In the genomic region with DNA sequence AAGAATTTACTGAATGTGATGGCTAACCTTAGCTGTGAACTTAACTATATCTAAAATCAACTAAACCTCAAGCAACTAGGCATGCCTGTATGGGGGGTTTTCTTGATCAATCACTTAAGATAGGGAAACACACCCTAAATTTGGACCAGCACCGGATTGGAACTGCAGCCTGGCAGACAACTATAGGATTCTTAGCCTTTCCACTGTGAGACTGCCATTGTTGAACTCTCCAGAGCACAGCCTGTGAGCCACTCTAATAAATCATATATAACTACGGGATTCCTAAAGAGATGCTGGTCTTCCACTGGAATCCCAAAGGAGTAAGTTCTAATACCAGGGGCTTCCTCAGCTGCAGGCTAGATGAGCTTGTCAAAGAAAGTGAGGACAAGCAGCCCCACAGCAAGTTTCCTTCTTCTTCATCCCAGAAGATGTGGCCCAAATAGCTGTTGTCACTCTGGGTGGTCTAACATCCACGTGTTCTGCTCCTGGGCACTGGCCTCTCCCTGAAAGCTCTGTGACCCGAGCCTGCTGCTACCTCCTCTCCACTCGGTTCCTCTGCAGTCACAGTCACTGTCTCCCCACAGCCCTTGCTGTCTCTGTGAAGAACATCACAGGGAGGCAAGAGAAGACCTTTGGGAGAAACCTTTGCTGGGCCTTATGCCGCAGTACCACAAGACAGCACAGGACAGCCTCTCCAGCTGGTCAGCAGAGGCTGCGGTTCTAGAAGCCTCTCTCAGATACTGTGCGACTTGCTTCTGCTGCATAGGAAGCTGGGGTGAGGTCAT, we compare ENCODE assay signal across 11 mouse cellular contexts. TPM values are rescaled to one million over a fixed set of nuclear protein-coding genes. Genes with fewer than 3 reads are reported as not detected.
DNase-seq lines count a peak whose midpoint lies in the region; ATAC-seq lines count a peak whose summit lies in the region.
"Had no signal": no experiment of that assay in that cellular context is flagged by ENCODE, and none has a peak within 500 bp of the region (broad histone marks: within the 10 kb centered on the region; RNA-seq: fewer than 3 reads in every experiment).

No protein-coding gene starts in this region.

- H3K4me3 ChIP-seq in kidney, embryonic 14.5 days (ENCODE audit: low read length): no peak overlapping the region
- no peak overlapping the region for H3K4me3 ChIP-seq in limb, embryonic 10.5 days
- H3K4me3 ChIP-seq in midbrain, embryonic 13.5 days (replicated peaks): no peak overlapping the region
- H3K4me3 ChIP-seq: embryonic facial prominence, embryonic 12.5 days; lung, embryonic 15.5 days had no signal

- no peak for DNase-seq in kidney, postnatal 14 days
- peak; percentile 17 to 52 for DNase-seq in urinary bladder, postnatal 4 days (ENCODE audit: low spot score in 2 of 2)
- no peak for DNase-seq in urinary bladder, postnatal 36 days (ENCODE audit: low spot score in 2 of 2)
- no peak for DNase-seq in limb, embryonic 10.5 days (ENCODE audit: low spot score)
- DNase-seq in cerebellum, postnatal 14 days: no peak

- H3K9me3 ChIP-seq in kidney, embryonic 14.5 days (ENCODE audit: control insufficient read depth, low read length): no peaks in the 10 kb centered on the region
- H3K9me3 ChIP-seq in limb, embryonic 10.5 days (replicated peaks): no peaks in the 10 kb centered on the region
- no peaks in the 10 kb centered on the region for H3K9me3 ChIP-seq in midbrain, embryonic 13.5 days
- H3K9me3 ChIP-seq: embryonic facial prominence, embryonic 12.5 days; lung, embryonic 15.5 days had no signal

- H3K4me1 ChIP-seq in kidney, embryonic 14.5 days (ENCODE audit: control insufficient read depth, insufficient read depth, low read length): peaks cover 32% of the 10 kb centered on the region
- H3K4me1 ChIP-seq in limb, embryonic 10.5 days: peaks cover 37% of the 10 kb centered on the region
- H3K4me1 ChIP-seq in midbrain, embryonic 13.5 days (replicated peaks): no peaks in the 10 kb centered on the region; the same call in 1 of the 2 replicates

- no peaks in the 10 kb centered on the region for H3K36me3 ChIP-seq in kidney, embryonic 14.5 days (ENCODE audit: control insufficient read depth, insufficient read depth, low read length)
- no peaks in the 10 kb centered on the region for H3K36me3 ChIP-seq in limb, embryonic 10.5 days
- H3K36me3 ChIP-seq in midbrain, embryonic 13.5 days: no peaks in the 10 kb centered on the region
- H3K36me3 ChIP-seq: embryonic facial prominence, embryonic 12.5 days; lung, embryonic 15.5 days had no signal

- ATAC-seq in kidney, embryonic 14.5 days (ENCODE audit: low FRiP score, low TSS enrichment): no peak
- no peak for ATAC-seq in midbrain, embryonic 13.5 days

- WGBS in kidney, embryonic 14.5 days: 41% methylated on average over 8 of the region's 8 CpGs
- 65% methylated on average over 8 of the region's 8 CpGs for WGBS in limb, embryonic 10.5 days
- WGBS in midbrain, embryonic 13.5 days: 80% methylated on average over 8 of the region's 8 CpGs

- H3K9ac ChIP-seq in kidney, embryonic 14.5 days (ENCODE audit: low read depth, low read length): no peak overlapping the region
- H3K9ac ChIP-seq in midbrain, embryonic 13.5 days (replicated peaks): no peak overlapping the region
- H3K9ac ChIP-seq: embryonic facial prominence, embryonic 12.5 days; lung, embryonic 15.5 days had no signal

- H3K4me2 ChIP-seq in kidney, embryonic 14.5 days (replicated peaks; ENCODE audit: low read depth, low read length): no peak overlapping the region
- H3K4me2 ChIP-seq in midbrain, embryonic 13.5 days (replicated peaks): no peak overlapping the region
- H3K4me2 ChIP-seq: hindbrain, embryonic 14.5 days; lung, embryonic 15.5 days had no signal

- no peaks in the 10 kb centered on the region for H3K27me3 ChIP-seq in kidney, embryonic 14.5 days (ENCODE audit: control insufficient read depth, insufficient read depth, low read length)
- H3K27me3 ChIP-seq in limb, embryonic 10.5 days (ENCODE audit: low read depth, poor library complexity, severe bottlenecking): no peaks in the 10 kb centered on the region
- H3K27me3 ChIP-seq in midbrain, embryonic 13.5 days: no peaks in the 10 kb centered on the region
- H3K27me3 ChIP-seq: CH12.LX; embryonic facial prominence, embryonic 12.5 days; lung, embryonic 15.5 days had no signal

- peak overlapping the region; percentile 42; the same call in 1 of the 2 replicates for H3K27ac ChIP-seq in kidney, embryonic 14.5 days (ENCODE audit: low read depth, low read length)
- peak overlapping the region; percentile 79 for H3K27ac ChIP-seq in limb, embryonic 10.5 days
- no peak overlapping the region for H3K27ac ChIP-seq in midbrain, embryonic 13.5 days
- H3K27ac ChIP-seq: embryonic facial prominence, embryonic 12.5 days; hindbrain, embryonic 14.5 days had no signal

RNA-seq across cellular contexts. Expression of a gene that starts 28.9 kb away (rescaled TPM):
- polyA plus RNA-seq in kidney, embryonic 14.5 days (2014; fragmentation: Nextera tagmentation; extraction: Ambion mirVana): 241 and 403 TPM in 2 replicates
- 196 and 306 TPM in 2 replicates for polyA plus RNA-seq in limb, embryonic 10.5 days (2016; fragmentation: Nextera tagmentation; extraction: Ambion mirVana)
- polyA plus RNA-seq in midbrain, embryonic 13.5 days (2015; fragmentation: Nextera tagmentation; extraction: Ambion mirVana): 517 and 614 TPM in 2 replicates

Comparison
In these comparisons a context has a peak if more than half of its experiments do, and no peak if none do; other contexts are left out.
1. DNase-seq: peak in urinary bladder, postnatal 4 days (2 of 2); none in kidney, postnatal 14 days (single experiment), urinary bladder, postnatal 36 days (0 of 2), limb, embryonic 10.5 days (single experiment) and cerebellum, postnatal 14 days (0 of 2).